Mouse (Mus musculus) liver, embryonic 14.5 days (tissue): ENCODE data around the gene Tex48. TPM values are rescaled to one million over a fixed set of nuclear protein-coding genes. Genes with fewer than 3 reads are reported as not detected.

Source experiments
- ATAC-seq: fragments of 200-750 bp; cut with Nextera tagmentation; 2 replicates; pipeline ENCODE4 v1.8.0; 2017; ENCODE audit warnings: moderate number of reproducible peaks, mild to moderate bottlenecking, moderate library complexity; ENCODE audit not compliant: insufficient read depth
- DNase-seq, 3 experiments: peaks; one replicate each; pipeline ENCODE4 v3.0.0-alpha.2; 2012 to 2013; ENCODE audit warnings: low read depth in 3 of 3, low spot score in 3 of 3
- H3K27ac ChIP-seq: fragments of 300-500 bp; sonication (generic); 2 replicates; pipeline ENCODE4 v1.5.1; 2014; ENCODE audit warnings: moderate library complexity, mild to moderate bottlenecking, control low read depth, inconsistent platforms
- H3K27me3 ChIP-seq: fragments of 300-500 bp; sonication (generic); 2 replicates; pipeline ENCODE4 v1.6.1; 2014; ENCODE audit warnings: mild to moderate bottlenecking, low read length, moderate library complexity; ENCODE audit not compliant: control insufficient read depth, insufficient read depth
- H3K36me3 ChIP-seq: fragments of 300-500 bp; sonication (generic); replicated peaks from 2 replicates; pipeline ENCODE4 v1.6.1; 2014; ENCODE audit warnings: low read depth; ENCODE audit not compliant: control insufficient read depth, insufficient read depth
- H3K4me1 ChIP-seq, 2 experiments: fragments of 200-500 bp in 1 of 2; fragments of 300-500 bp in 1 of 2; sonication (generic) in 1 of 2; replicated peaks; 2 replicates each; pipeline ENCODE4 v1.6.1; 2012 to 2014; ENCODE audit warnings: antibody characterized with exemption in 1 of 2, inconsistent platforms in 1 of 2, low read length in 1 of 2; ENCODE audit not compliant: control insufficient read depth in 2 of 2, insufficient read depth in 2 of 2
- H3K4me2 ChIP-seq: fragments of 300-500 bp; sonication (generic); 2 replicates; pipeline ENCODE4 v1.6.1; 2014; ENCODE audit warnings: low read depth, mild to moderate bottlenecking, control low read depth, moderate library complexity
- H3K4me3 ChIP-seq, 2 experiments: fragments of 200-500 bp in 1 of 2; fragments of 300-500 bp in 1 of 2; sonication (generic) in 1 of 2; 2 replicates each; pipeline ENCODE4 v1.5.1; 2012 to 2014; ENCODE audit warnings: low read depth in 2 of 2, low read length in 2 of 2, mild to moderate bottlenecking in 2 of 2, control low read depth in 1 of 2, inconsistent platforms in 1 of 2, moderate library complexity in 1 of 2; ENCODE audit not compliant: insufficient read depth in 1 of 2
- H3K9ac ChIP-seq: fragments of 300-500 bp; sonication (generic); replicated peaks from 2 replicates; pipeline ENCODE4 v1.6.1; 2014; ENCODE audit warnings: mild to moderate bottlenecking, control low read depth, moderate library complexity
- H3K9me3 ChIP-seq: fragments of 300-500 bp; sonication (generic); 2 replicates; pipeline ENCODE4 v1.6.1; 2016; ENCODE audit warnings: low read length, mixed read lengths; ENCODE audit not compliant: control insufficient read depth
- CTCF ChIP-seq: IDR thresholded peaks from 2 replicates; pipeline ENCODE4 v1.5.1; 2016; ENCODE audit warnings: antibody characterized with exemption, low read depth, control low read depth
- EP300 ChIP-seq: IDR thresholded peaks from 2 replicates; pipeline ENCODE4 v1.6.1; 2016; ENCODE audit warnings: antibody characterized with exemption, low read depth
- WGBS: fragments of 180-500 bp; shearing (Covaris S2); extraction: QIAGEN DNeasy Blood & Tissue Kit; methylation state at CpG from one replicate; pipeline ENCODE4 v1.1.7; 2014; ENCODE audit not compliant: insufficient replicate concordance; 5-methylcytosine and 5-hydroxymethylcytosine counted together
- polyA plus RNA-seq, 2 experiments: library from polyadenylated mRNA; depleted of rRNA in 1 of 2; stranded (reverse) in 1 of 2; unstranded in 1 of 2; fragments of >200 nt; fragmentation: Nextera tagmentation in 1 of 2; extraction: Ambion mirVana in 1 of 2; gene quantifications; 2 replicates each; pipeline versions ENCODE4 v1.2.1 to v1.2.3; 2012 to 2014

The Tex48 gene
- polyA plus RNA-seq, 2 experiments = not detected

DNA sequence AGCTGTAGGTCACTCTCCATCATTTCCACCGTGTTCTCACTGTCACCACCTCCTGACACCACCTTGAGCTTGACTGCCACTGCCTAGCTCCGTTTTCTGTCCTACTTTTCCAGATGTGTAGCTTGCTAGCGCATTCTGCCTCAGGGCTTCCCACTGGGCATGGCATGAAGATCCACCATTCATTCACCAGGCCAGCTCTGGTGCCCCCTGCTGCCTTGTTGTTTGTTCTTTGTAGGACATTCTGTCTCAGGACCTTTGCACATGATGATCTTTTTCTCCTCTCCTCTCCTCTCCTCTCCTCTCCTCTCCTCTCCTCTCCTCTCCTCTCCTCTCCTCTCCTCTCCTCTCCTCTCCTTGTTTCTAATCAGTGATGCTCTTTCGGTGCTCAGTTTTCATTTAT, 59.5 kb downstream of the Tex48 start:
- no peaks in the 10 kb centered on the region for H3K27me3 ChIP-seq
- H3K9me3 ChIP-seq = no peaks in the 10 kb centered on the region
- no peak overlapping the region for H3K27ac ChIP-seq
- no peak for ATAC-seq
- H3K4me1 ChIP-seq = peaks cover 3 to 20% of the 10 kb centered on the region in 2 experiments
- TF ChIP-seq CTCF = peak; percentile 42
- TF ChIP-seq EP300 = no peak
- no peak overlapping the region for H3K4me3 ChIP-seq
- H3K4me2 ChIP-seq = no peak overlapping the region; the same call in 1 of the 2 replicates
- H3K36me3 ChIP-seq = no peaks in the 10 kb centered on the region
- 62% methylated on average over 4 of the region's 4 CpGs for WGBS
- DNase-seq = no peak
- no peak overlapping the region for H3K9ac ChIP-seq

DNA sequence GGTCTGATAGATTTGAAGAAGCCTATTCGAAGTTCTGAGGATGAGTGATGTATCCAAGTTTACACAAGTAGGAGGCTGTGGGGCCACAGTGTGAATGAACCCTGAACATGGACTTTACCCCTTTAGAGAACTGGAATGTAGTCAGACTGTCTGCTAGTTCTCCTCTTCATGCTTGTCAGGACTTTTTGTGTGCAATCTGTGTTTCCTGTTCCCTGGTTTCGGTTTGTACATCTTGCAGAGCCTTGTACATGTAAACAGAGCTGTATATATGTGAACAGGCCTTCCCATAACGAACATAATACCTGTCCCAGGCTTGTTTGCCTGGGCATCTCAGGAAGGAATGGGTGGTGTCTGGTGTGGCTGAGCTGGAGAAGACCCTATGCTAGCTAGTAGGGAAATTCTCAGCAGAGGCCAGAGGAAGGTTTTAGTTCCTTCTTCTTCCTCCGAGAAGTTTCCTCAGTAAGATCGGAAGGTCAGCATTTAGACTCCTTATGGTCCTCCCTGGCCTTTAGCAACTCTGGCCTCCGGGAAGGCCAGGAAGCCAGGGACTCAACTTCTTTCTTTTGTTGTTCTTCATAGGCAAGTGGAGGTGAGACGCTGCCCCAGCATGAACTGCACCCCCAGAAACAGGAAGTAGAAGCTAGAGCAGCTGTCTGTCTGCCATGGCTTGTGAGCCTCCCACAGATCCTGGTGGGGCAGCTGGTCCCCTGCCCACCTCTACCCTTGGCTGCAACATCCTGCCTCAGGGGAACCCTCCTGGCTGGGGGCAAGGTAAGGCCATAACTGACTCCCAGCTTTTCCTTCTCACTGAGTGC, 60.2 kb downstream of the Tex48 start:
- Histone ChIP-seq H3K27me3 (no peaks in the 10 kb centered on the region), H3K9ac (no peak overlapping the region), H3K9me3 (no peaks in the 10 kb centered on the region), H3K4me1 (peaks cover 7 to 26% of the 10 kb centered on the region in 2 experiments), H3K4me3 (no peak overlapping the region), H3K27ac (no peak overlapping the region), H3K36me3 (no peaks in the 10 kb centered on the region), H3K4me2 (peak overlapping the region; percentile 37)
- ATAC-seq (no peak), DNase-seq (no peak)
- TF ChIP-seq CTCF = no peak
- no peak for TF ChIP-seq EP300
- 26% methylated on average over 7 of the region's 7 CpGs for WGBS

DNA sequence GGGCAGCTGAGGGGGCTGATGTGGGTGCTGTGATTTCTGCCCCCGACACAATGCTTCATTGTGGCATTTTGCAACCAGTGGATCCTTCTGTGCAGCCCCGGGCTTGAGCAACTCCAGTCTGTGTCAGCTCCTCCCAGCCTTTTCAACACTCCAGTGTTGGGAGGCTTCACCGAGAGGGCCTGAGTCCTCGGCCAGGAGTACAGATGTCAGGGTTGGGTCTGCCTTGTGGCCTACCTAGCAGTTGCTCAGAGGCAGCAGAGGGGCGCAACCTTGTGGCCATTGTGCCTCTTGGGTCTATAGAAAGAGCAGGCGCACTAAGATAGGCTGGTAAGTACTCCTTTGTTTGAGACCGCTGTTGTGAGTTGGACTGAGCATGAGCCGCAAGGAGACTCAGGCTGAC, 62.1 kb downstream of the Tex48 start:
- H3K4me3 ChIP-seq = no peak overlapping the region
- WGBS = 55% methylated on average over 8 of the region's 8 CpGs
- no peak for DNase-seq
- H3K9ac ChIP-seq = no peak overlapping the region
- peak overlapping the region; percentile 90; the same call in 1 of the 2 replicates for H3K4me2 ChIP-seq
- peaks cover 7 to 32% of the 10 kb centered on the region in 2 experiments for H3K4me1 ChIP-seq
- H3K27ac ChIP-seq = no peak overlapping the region
- H3K9me3 ChIP-seq = no peaks in the 10 kb centered on the region
- H3K36me3 ChIP-seq = no peaks in the 10 kb centered on the region
- TF ChIP-seq EP300 = no peak
- peak; percentile 39 for TF ChIP-seq CTCF
- H3K27me3 ChIP-seq = no peaks in the 10 kb centered on the region
- no peak for ATAC-seq

DNA sequence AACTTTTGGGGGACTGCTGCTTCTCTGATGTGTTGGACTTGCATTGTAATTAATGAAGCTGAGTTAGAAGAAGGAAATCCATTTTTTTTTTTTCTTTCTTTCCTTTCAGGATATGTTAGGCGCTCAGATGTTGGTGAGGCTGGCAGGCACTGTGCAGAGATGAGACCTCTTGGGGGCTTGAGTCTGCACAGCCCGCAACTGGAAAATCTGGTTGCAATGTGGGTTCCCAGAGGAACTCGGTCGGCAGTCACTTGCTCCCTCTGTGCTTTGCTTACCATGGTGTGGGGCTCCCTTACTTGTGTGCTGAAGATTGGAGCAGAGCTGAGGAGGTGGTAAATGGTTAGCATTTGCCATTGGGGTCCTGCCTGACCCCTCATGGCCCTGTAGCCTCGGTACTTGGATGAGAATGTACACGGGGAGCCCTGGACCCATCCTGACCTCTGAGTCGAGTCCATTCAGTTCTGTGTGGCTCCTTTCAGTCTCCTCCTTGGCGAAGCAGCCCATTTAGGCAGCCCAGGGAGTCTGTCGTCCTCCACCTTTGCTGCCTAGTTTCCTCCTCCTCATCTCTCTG, 63.0 kb downstream of the Tex48 start:
- no peak for DNase-seq
- no peak overlapping the region for H3K27ac ChIP-seq
- H3K4me1 ChIP-seq = peaks cover 7 to 32% of the 10 kb centered on the region in 2 experiments
- H3K9ac ChIP-seq = peak overlapping the region; percentile 80
- H3K9me3 ChIP-seq = no peaks in the 10 kb centered on the region
- WGBS = 40% methylated on average over 9 of the region's 9 CpGs
- H3K27me3 ChIP-seq = no peaks in the 10 kb centered on the region
- no peak for ATAC-seq
- no peaks in the 10 kb centered on the region for H3K36me3 ChIP-seq
- H3K4me2 ChIP-seq = peak overlapping the region; percentile 90
- TF ChIP-seq EP300 (no peak), CTCF (no peak)
- peak overlapping the region; percentile 77 to 80 for H3K4me3 ChIP-seq

DNA sequence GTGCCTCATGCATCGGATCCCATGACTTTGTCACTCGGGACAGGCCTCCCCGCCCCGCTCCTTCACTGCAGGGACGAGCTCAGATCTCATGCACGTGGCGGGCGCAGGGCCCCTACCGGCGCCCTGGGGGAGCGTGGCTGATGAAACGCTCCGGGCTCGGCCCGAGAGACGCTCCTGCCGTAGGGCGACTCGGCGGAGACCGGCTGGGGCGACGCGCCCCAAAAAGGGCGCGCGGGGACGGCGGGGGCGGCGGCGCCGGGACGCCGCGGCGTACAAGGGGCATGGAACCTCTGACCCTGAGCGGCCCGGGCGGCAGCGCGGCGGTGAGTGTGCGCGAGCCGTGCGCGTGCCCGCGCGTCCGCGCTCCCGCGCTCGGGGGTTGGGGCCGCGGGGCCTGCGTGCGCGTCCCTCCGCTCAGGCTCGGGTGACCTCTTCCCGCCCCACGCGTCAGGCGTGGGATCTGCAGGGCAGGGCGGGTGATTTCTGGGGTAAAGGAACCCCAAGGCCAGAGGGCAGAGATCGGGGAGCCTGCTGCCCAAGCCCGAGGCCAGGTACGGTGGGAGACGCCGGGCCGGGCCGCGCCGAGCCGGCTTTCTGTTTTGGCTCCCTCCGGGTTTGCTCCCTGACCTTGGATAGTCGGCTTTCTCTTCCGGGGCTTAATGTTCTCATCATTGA, 63.7 kb downstream of the Tex48 start, which contains the start of gene Tmem268:
Gene Tmem268 (plus strand): TSS at position 375 of the 675 bp plus-strand sequence.
- H3K4me1 ChIP-seq = peaks cover 7 to 34% of the 10 kb centered on the region in 2 experiments
- WGBS = 2% methylated on average over 66 of the region's 81 CpGs
- H3K4me2 ChIP-seq = peak within 1 kb of the TSS; percentile 90
- H3K27me3 ChIP-seq = no peaks in the 10 kb centered on the region
- no peak within 1 kb of the TSS; the same call in 1 of the 2 replicates for H3K27ac ChIP-seq
- ATAC-seq = peak; percentile 86
- no peak for TF ChIP-seq EP300
- TF ChIP-seq CTCF = peak; percentile 37
- peak in 2 of 3 experiments; percentile 40 to 41 for DNase-seq
- no peaks in the 10 kb centered on the region for H3K36me3 ChIP-seq
- H3K4me3 ChIP-seq = peak within 1 kb of the TSS; percentile 77 to 80
- H3K9me3 ChIP-seq = no peaks in the 10 kb centered on the region
- peak within 1 kb of the TSS; percentile 80 for H3K9ac ChIP-seq
